Mouse (Mus musculus): ENCODE results near the gene Gal3st1. TPM values are rescaled to one million over a fixed set of nuclear protein-coding genes. Genes with fewer than 3 reads are reported as not detected.
"Not testable (repeated sequence)": the region's sequence is repeated elsewhere in the genome, so short reads cannot be mapped to it uniquely, and the experiment has no call there.

The Gal3st1 gene
- total RNA-seq, 2 experiments from 2014 or later, result 1.1 to 3.0 TPM

- no peak for DNase-seq
- intact Hi-C loops (cut with DNase I; ENCODE audit: low total_unique reads), result no loop called here
Measured at GRCm38 (mm10) chr11:3978421-3978820, 5.0 kb upstream of the Gal3st1 start.

- intact Hi-C loops (cut with DNase I; ENCODE audit: low total_unique reads), result no loop called here
- no peak for DNase-seq
Measured at GRCm38 (mm10) chr11:3981536-3981935, 1.9 kb upstream of the Gal3st1 start.

GRCm38 (mm10) chr11:3982275-3983209 lies 894 bp upstream of the Gal3st1 start:
- intact Hi-C loops (cut with DNase I; ENCODE audit: low total_unique reads), result no loop called here
- DNase-seq, result no peak

GRCm38 (mm10) chr11:3983863-3984745 lies 668 bp downstream of the Gal3st1 start:
- intact Hi-C loops (cut with DNase I; ENCODE audit: low total_unique reads), result no loop called here
- no peak for DNase-seq

GRCm38 (mm10) chr11:3989748-3990147 lies 6.3 kb downstream of the Gal3st1 start:
- DNase-seq, result no peak
- intact Hi-C loops (cut with DNase I; ENCODE audit: low total_unique reads), result no loop called here

- no peak for DNase-seq
Measured at GRCm38 (mm10) chr11:3993132-3993531, 9.7 kb downstream of the Gal3st1 start.

GRCm38 (mm10) chr11:3993914-3994313 lies 10.5 kb downstream of the Gal3st1 start:
- intact Hi-C loops (cut with DNase I; ENCODE audit: low total_unique reads), result no loop called here

More at GRCm38 (mm10) chr11:3993132-3993531, 9.7 kb downstream of the Gal3st1 start:
- intact Hi-C loops (cut with DNase I; ENCODE audit: low total_unique reads), result no loop called here

GRCm38 (mm10) chr11:3995511-3995910 lies 12.1 kb downstream of the Gal3st1 start:
- intact Hi-C loops (cut with DNase I; ENCODE audit: low total_unique reads), result no loop called here
- DNase-seq, result no peak

More at GRCm38 (mm10) chr11:3993914-3994313, 10.5 kb downstream of the Gal3st1 start:
- DNase-seq, result no peak

- intact Hi-C loops (cut with DNase I; ENCODE audit: low total_unique reads), result no loop called here
Measured at GRCm38 (mm10) chr11:3996840-3997239, 13.4 kb downstream of the Gal3st1 start.

GRCm38 (mm10) chr11:3997978-3998720 lies 14.7 kb downstream of the Gal3st1 start:
- intact Hi-C loops (cut with DNase I; ENCODE audit: low total_unique reads), result no loop called here
- DNase-seq, result no peak

More at GRCm38 (mm10) chr11:3996840-3997239, 13.4 kb downstream of the Gal3st1 start:
- DNase-seq, result no peak

GRCm38 (mm10) chr11:3999547-3999946 lies 16.1 kb downstream of the Gal3st1 start:
- intact Hi-C loops (cut with DNase I; ENCODE audit: low total_unique reads), result no loop called here
- no peak for DNase-seq

GRCm38 (mm10) chr11:4001603-4002002 lies 18.2 kb downstream of the Gal3st1 start:
- peak; percentile 59 for DNase-seq

GRCm38 (mm10) chr11:4005220-4005805 lies 21.9 kb downstream of the Gal3st1 start:
- intact Hi-C loops (cut with DNase I; ENCODE audit: low total_unique reads), result no loop called here
- DNase-seq, result no peak

More at GRCm38 (mm10) chr11:4001603-4002002, 18.2 kb downstream of the Gal3st1 start:
- intact Hi-C loops (cut with DNase I; ENCODE audit: low total_unique reads), result loop anchor here (2.0 kb wide), 1 partner anchor 81 kb away; no protein-coding TSS in a partner anchor

GRCm38 (mm10) chr11:4006462-4006861 lies 23.0 kb downstream of the Gal3st1 start:
- intact Hi-C loops (cut with DNase I; ENCODE audit: low total_unique reads), result no loop called here

GRCm38 (mm10) chr11:4012616-4013015 lies 29.2 kb downstream of the Gal3st1 start:
- no peak for DNase-seq
- intact Hi-C loops (cut with DNase I; ENCODE audit: low total_unique reads), result no loop called here

More at GRCm38 (mm10) chr11:4006462-4006861, 23.0 kb downstream of the Gal3st1 start:
- DNase-seq, result no peak

- DNase-seq; intact Hi-C loops (cut with DNase I; ENCODE audit: low total_unique reads): not testable (repeated sequence)
Measured at GRCm38 (mm10) chr11:4015796-4016195, 32.4 kb downstream of the Gal3st1 start.

- DNase-seq; intact Hi-C loops (cut with DNase I; ENCODE audit: low total_unique reads): not testable (repeated sequence)
Measured at GRCm38 (mm10) chr11:4022111-4022510, 38.7 kb downstream of the Gal3st1 start.

- no peak for DNase-seq
- intact Hi-C loops (cut with DNase I; ENCODE audit: low total_unique reads), result no loop called here
Measured at GRCm38 (mm10) chr11:4023321-4023720, 39.9 kb downstream of the Gal3st1 start.

GRCm38 (mm10) chr11:4027066-4027465 lies 43.6 kb downstream of the Gal3st1 start:
- intact Hi-C loops (cut with DNase I; ENCODE audit: low total_unique reads), result no loop called here
- DNase-seq, result no peak
